Mouse (Mus musculus): Measurements from ENCODE around the gene Kdm5b.

- TF ChIP-seq CTCF (IDR thresholded peaks at IDR 0.05; ENCODE audit: low read depth) (no peak), EP300 (IDR thresholded peaks at IDR 0.05; ENCODE audit: low read depth) (no peak)
Measured at GRCm38 (mm10) chr1:134609172-134609571, 49.2 kb downstream of the Kdm5b start.

Measured in liver, postnatal 0 days (tissue).